Mouse (Mus musculus) lung, adult 2 months (tissue): ENCODE results near the gene Cst10. TPM values are rescaled to one million over a fixed set of nuclear protein-coding genes. Genes with fewer than 3 reads are reported as not detected.

ENCODE experiments used
- DNase-seq: peaks from one replicate; pipeline ENCODE4 v3.0.0; 2022
- H3K4me1 ChIP-seq: fragments of 200-500 bp; 2 replicates; pipeline ENCODE4 v1.6.1; 2011; ENCODE audit warnings: low read length; ENCODE audit not compliant: control insufficient read depth, insufficient read depth
- H3K4me3 ChIP-seq: fragments of 200-500 bp; replicated peaks from 2 replicates; pipeline ENCODE3; 2011; ENCODE audit warnings: low read depth, mild to moderate bottlenecking, control low read depth, low read length; ENCODE audit errors: extremely low read depth
- CTCF ChIP-seq: fragments of 200-500 bp; IDR thresholded peaks from 2 replicates; pipeline ENCODE4 v1.5.1; 2011; ENCODE audit warnings: mild to moderate bottlenecking, low read length, control low read depth; ENCODE audit not compliant: insufficient read depth
- POLR2A ChIP-seq: fragments of 200-500 bp; IDR thresholded peaks from 2 replicates; pipeline ENCODE4 v1.6.1; 2011; ENCODE audit warnings: low read depth, mild to moderate bottlenecking, control low read depth, low read length, borderline replicate concordance; ENCODE audit errors: extremely low read depth
- WGBS: fragments of 180-500 bp; shearing (Covaris S2); methylation state at CpG from one replicate; pipeline ENCODE4 v1.1.7; 2018; 5-methylcytosine and 5-hydroxymethylcytosine counted together
- polyA plus RNA-seq: library from polyadenylated mRNA; depleted of rRNA; stranded (reverse); fragments of >200 nt; gene quantifications from 2 replicates; pipeline ENCODE4 v1.2.3, GENCODE M21; 2012; rRNA removed

The Cst10 gene
- polyA plus RNA-seq, result not detected in 2 replicates

DNA sequence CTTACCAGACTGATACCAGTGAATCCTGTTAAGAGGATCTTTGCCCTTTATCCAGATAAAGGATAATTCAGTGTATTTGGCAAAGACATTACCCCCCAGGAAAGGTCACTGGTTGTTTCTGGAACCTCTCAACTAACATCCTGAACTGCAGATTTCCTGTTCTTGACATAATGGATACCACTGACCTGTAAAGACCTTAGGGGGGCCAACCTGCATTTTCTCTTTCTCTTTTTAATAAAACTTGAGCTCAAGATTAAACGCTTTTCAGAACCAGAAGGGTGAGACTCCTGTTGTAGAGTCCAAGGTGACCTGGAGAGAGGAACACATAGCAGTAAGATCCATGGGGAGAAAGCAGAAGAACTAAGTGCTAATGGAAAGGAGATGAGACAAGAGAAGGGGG, at the start of gene Cst10:
Cst10 (plus strand) TSS at position 301 of the 400 bp plus-strand sequence.
- TF ChIP-seq CTCF (no peak), POLR2A (no peak)
- H3K4me3 ChIP-seq, result no peak within 1 kb of the TSS
- no peaks in the 10 kb centered on the region for H3K4me1 ChIP-seq
- DNase-seq, result no peak
- 77% methylated on average over 1 of the region's 1 CpGs for WGBS

GRCm38 (mm10) chr2:149392951-149393350, 11.9 kb upstream of the Cst10 start:
- no peaks in the 10 kb centered on the region for H3K4me1 ChIP-seq
- H3K4me3 ChIP-seq, result no peak overlapping the region
- no peak for DNase-seq
- 45% methylated on average over 3 of the region's 3 CpGs for WGBS
- TF ChIP-seq POLR2A (no peak), CTCF (no peak)

- 19% methylated on average over 3 of the region's 4 CpGs for WGBS
- TF ChIP-seq POLR2A (no peak), CTCF (no peak)
- DNase-seq, result no peak
- Histone ChIP-seq H3K4me3 (no peak overlapping the region), H3K4me1 (no peaks in the 10 kb centered on the region)
These were observed 17.7 kb downstream of the Cst10 start for GRCm38 (mm10) chr2:149422564-149422963.
